Mouse (Mus musculus) adrenal gland, adult 8-10 months (tissue): ENCODE measurements around the gene Trpc5os. TPM values are rescaled to one million over a fixed set of nuclear protein-coding genes. Genes with fewer than 3 reads are reported as not detected.

Experiments used
- DNase-seq: peaks from one replicate; pipeline ENCODE4 v3.0.0; 2022
- total RNA-seq, 4 experiments: library from RNA; stranded (reverse); gene quantifications; 2 replicates each; pipeline ENCODE4 v1.2.4; 2022

Trpc5os gene
- under 1 TPM in 1 of 4 experiments, not detected in 3; 0.08 TPM for total RNA-seq

DNA sequence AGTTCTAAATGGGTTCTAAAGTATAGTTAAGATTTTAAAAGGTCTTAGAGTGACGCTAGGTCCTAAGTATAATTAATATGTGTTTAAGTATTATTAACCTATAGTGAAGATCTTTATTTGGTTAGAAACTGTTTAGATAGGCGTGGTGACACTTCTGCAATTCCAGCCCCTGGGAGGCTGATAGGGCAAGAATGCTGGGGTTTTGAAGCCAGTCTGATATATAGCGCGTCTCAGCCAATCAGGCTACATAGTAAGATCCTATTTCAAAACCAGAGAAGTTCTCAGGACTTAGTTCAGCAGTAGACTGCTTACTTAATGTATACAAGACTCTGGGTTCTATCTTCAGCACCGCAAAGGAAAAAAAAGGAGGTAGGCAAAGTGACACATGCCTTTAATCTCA, at the start of gene Trpc5os:
TSS of gene Trpc5os (plus strand) at position 301 of the 400 bp plus-strand sequence.
- no peak for DNase-seq

GRCm38 (mm10) chrX:144408036-144408435, 48.3 kb upstream of the Trpc5os start:
- no peak for DNase-seq

DNA sequence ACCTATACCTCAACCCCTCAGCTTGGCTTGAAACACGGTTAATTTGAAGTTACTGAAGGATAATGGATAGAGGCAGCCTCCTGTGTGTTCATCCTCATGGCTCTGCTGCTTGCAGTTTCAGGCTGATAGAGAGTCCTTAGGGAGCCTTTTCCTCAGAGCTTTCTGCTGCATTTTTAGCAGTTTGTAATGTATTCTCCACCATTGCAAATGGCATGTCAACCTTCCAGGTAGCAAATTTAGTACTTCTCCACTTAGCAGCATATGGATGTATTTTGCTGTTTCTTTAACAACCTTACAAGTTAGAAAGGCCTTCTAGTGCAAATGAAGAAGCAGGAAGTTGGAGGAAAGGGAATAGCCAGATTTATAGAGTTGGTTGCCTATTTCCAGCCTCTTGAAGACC, 36.1 kb upstream of the Trpc5os start:
- DNase-seq: no peak

- no peak for DNase-seq
Measured at GRCm38 (mm10) chrX:144421091-144421490, 35.3 kb upstream of the Trpc5os start.

- DNase-seq: no peak
Measured at GRCm38 (mm10) chrX:144423848-144424247, 32.5 kb upstream of the Trpc5os start.

- no peak for DNase-seq
Measured at GRCm38 (mm10) chrX:144464416-144464815, 8.0 kb downstream of the Trpc5os start.

DNA sequence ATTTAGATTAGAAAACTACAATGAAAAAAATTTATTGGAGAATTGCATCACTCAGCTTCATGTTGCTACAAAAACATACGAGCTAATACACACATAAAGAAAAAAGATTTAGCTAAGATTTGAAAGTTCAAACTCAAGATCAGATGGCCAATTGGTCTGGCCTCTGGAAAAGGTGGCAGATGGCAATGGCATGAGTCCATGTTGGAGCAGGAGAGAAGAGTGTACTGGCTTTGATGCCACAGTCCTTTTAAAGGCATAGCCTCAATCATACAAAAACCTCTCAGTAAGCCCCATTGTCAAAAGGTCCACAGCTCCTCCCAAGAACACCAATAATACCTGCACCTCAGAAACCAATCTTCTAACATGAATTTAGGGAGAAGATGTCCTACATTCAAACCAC, 35.0 kb downstream of the Trpc5os start:
- no peak for DNase-seq

DNA sequence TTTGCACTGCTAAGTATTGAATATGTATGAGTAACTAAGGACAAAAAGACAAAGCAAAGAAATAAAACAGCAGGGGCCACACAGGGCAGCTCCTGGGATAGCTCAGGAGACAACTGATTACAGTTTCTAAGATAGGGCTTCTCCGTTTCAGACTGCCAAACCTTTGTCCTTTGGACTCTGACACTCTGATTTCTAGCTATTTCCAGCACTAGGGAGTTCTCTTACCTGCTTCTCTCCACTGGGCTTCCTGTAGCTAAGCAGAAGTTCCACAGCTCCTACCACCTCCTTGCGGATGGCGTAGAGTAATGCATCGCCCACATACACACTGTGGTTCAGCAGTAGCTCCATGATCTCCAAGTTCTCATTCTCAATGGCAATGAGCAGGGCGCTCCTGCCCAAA, 66.9 kb downstream of the Trpc5os start:
- DNase-seq: no peak

DNA sequence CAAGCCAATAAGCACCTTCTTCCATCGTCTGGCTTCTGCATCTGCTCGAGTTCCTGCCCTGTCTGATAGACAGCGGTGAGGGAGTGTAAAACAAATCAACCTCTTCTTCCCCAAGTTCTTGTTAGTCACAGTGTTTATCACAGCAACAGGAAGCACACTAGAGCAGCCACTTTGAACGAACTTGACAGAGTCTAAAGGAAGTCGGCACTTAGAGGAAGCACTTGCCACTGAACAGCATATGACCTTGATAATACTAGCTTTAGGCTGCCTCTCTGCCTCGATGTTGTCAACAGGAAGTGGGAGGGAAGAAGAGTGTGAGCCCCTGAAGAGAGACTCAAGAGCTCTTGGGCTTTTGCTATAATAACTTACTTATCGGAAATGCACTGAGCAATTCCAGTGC, 69.7 kb downstream of the Trpc5os start:
- DNase-seq: no peak

Other genes starting within 250 kb of the Trpc5os start
- 10 to 100 TPM in 1 of 4 experiments, 1 to 10 TPM in 3; 7.4 to 13.6 (median 8.5) TPM for gene Alg13, start 138.8 kb upstream of the Trpc5os start, total RNA-seq
- gene Trpc5, start 231.6 kb downstream of the Trpc5os start, total RNA-seq: 1 to 10 TPM; 3.1 to 4.6 (median 4.0) TPM
- gene Rtl4, start 232.3 kb downstream of the Trpc5os start, total RNA-seq: 1 to 10 TPM; 1.9 to 4.7 (median 3.1) TPM